Mouse (Mus musculus) forebrain, embryonic 15.5 days (tissue): ENCODE measurements at regions not wholly inside any gene's neighbourhood (a gene's known extent, or its start where the extent isn't known, plus 50 kb on each side); places are given as distances from the start of the nearest gene placed in this dataset.
"Not testable (repeated sequence)": the region's sequence is repeated elsewhere in the genome, so short reads cannot be mapped to it uniquely, and the experiment has no call there.

ENCODE experiments used
- ATAC-seq: fragments of 200-750 bp; cut with Nextera tagmentation; replicated peaks from 2 replicates; pipeline ENCODE4 v1.8.0; 2017; ENCODE audit warnings: mild to moderate bottlenecking, moderate TSS enrichment, moderate library complexity
- H3K27ac ChIP-seq: fragments of 300-500 bp; sonication (generic); replicated peaks from 2 replicates; pipeline ENCODE4 v1.5.1; 2015; ENCODE audit warnings: mild to moderate bottlenecking, inconsistent platforms
- H3K27me3 ChIP-seq: fragments of 300-500 bp; sonication (generic); 2 replicates; pipeline ENCODE4 v1.6.1; 2015; ENCODE audit warnings: inconsistent platforms
- H3K36me3 ChIP-seq: fragments of 300-500 bp; sonication (generic); 2 replicates; pipeline ENCODE4 v1.6.1; 2015; ENCODE audit warnings: mild to moderate bottlenecking, inconsistent platforms
- H3K4me1 ChIP-seq: fragments of 300-500 bp; sonication (generic); 2 replicates; pipeline ENCODE4 v1.6.1; 2015; ENCODE audit warnings: inconsistent platforms
- H3K4me2 ChIP-seq: fragments of 300-500 bp; sonication (generic); replicated peaks from 2 replicates; pipeline ENCODE4 v1.6.1; 2015; ENCODE audit warnings: mild to moderate bottlenecking, inconsistent platforms
- H3K4me3 ChIP-seq: fragments of 300-500 bp; sonication (generic); 2 replicates; pipeline ENCODE4 v1.5.1; 2015; ENCODE audit warnings: mild to moderate bottlenecking, inconsistent platforms
- H3K9ac ChIP-seq: fragments of 300-500 bp; sonication (generic); replicated peaks from 2 replicates; pipeline ENCODE4 v1.6.1; 2015; ENCODE audit warnings: mild to moderate bottlenecking, inconsistent platforms
- H3K9me3 ChIP-seq: fragments of 300-500 bp; sonication (generic); 2 replicates; pipeline ENCODE4 v1.6.1; 2016; ENCODE audit warnings: inconsistent platforms
- WGBS: fragments of 180-500 bp; shearing (Covaris S2); methylation state at CpG from one replicate; pipeline ENCODE4 v1.1.7; 2015; ENCODE audit warnings: mixed read lengths; 5-methylcytosine and 5-hydroxymethylcytosine counted together

GRCm38 (mm10) chr3:8022654-8023053 is 1402.4 kb upstream of the 1700008P02Rik start:
- 81% methylated on average over 10 of the region's 10 CpGs for WGBS
- Histone ChIP-seq H3K36me3 (no peaks in the 10 kb centered on the region), H3K9ac (no peak overlapping the region), H3K27ac (no peak overlapping the region), H3K4me2 (no peak overlapping the region), H3K9me3 (no peaks in the 10 kb centered on the region), H3K27me3 (no peaks in the 10 kb centered on the region), H3K4me1 (no peaks in the 10 kb centered on the region), H3K4me3 (no peak overlapping the region)
- no peak for ATAC-seq

- Histone ChIP-seq H3K27ac (no peak overlapping the region), H3K4me3 (no peak overlapping the region), H3K9me3 (no peaks in the 10 kb centered on the region), H3K4me2 (no peak overlapping the region), H3K4me1 (no peaks in the 10 kb centered on the region), H3K36me3 (no peaks in the 10 kb centered on the region), H3K9ac (no peak overlapping the region), H3K27me3 (no peaks in the 10 kb centered on the region)
- ATAC-seq, result no peak
- WGBS, result 89% methylated on average over 3 of the region's 3 CpGs
Observed at GRCm38 (mm10) chr3:8017489-8017888, 1397.2 kb upstream of the 1700008P02Rik start.

GRCm38 (mm10) chr3:8016945-8017344 is 1396.7 kb upstream of the 1700008P02Rik start:
- no peak overlapping the region for H3K9ac ChIP-seq
- peak; percentile 41; the same call in 1 of the 2 replicates for ATAC-seq
- no peak overlapping the region for H3K27ac ChIP-seq
- H3K4me2 ChIP-seq, result no peak overlapping the region
- H3K4me3 ChIP-seq, result no peak overlapping the region
- no peaks in the 10 kb centered on the region for H3K27me3 ChIP-seq
- no peaks in the 10 kb centered on the region for H3K36me3 ChIP-seq
- no peaks in the 10 kb centered on the region for H3K9me3 ChIP-seq
- H3K4me1 ChIP-seq, result no peaks in the 10 kb centered on the region

GRCm38 (mm10) chr3:8009966-8010365 is 1389.7 kb upstream of the 1700008P02Rik start:
- Histone ChIP-seq H3K4me3 (no peak overlapping the region), H3K27ac (no peak overlapping the region), H3K9me3 (no peaks in the 10 kb centered on the region), H3K4me1 (no peaks in the 10 kb centered on the region), H3K4me2 (no peak overlapping the region), H3K36me3 (no peaks in the 10 kb centered on the region), H3K27me3 (no peaks in the 10 kb centered on the region), H3K9ac (no peak overlapping the region)
- no peak for ATAC-seq
- WGBS, result 92% methylated on average over 4 of the region's 4 CpGs

- H3K4me2 ChIP-seq, result no peak overlapping the region
- 76% methylated on average over 10 of the region's 10 CpGs for WGBS
- no peak overlapping the region for H3K9ac ChIP-seq
- no peaks in the 10 kb centered on the region for H3K9me3 ChIP-seq
- H3K4me1 ChIP-seq, result no peaks in the 10 kb centered on the region
- no peak overlapping the region for H3K4me3 ChIP-seq
- no peaks in the 10 kb centered on the region for H3K27me3 ChIP-seq
- H3K36me3 ChIP-seq, result no peaks in the 10 kb centered on the region
- no peak for ATAC-seq
- no peak overlapping the region for H3K27ac ChIP-seq
Observed at GRCm38 (mm10) chr3:8006708-8007395, 1386.6 kb upstream of the 1700008P02Rik start.

- H3K9ac ChIP-seq, result no peak overlapping the region
- no peaks in the 10 kb centered on the region for H3K4me1 ChIP-seq
- 77% methylated on average over 5 of the region's 5 CpGs for WGBS
- H3K27ac ChIP-seq, result no peak overlapping the region
- H3K4me2 ChIP-seq, result no peak overlapping the region
- no peak overlapping the region for H3K4me3 ChIP-seq
- no peaks in the 10 kb centered on the region for H3K9me3 ChIP-seq
- no peaks in the 10 kb centered on the region for H3K27me3 ChIP-seq
- no peaks in the 10 kb centered on the region for H3K36me3 ChIP-seq
- ATAC-seq, result no peak
Observed at GRCm38 (mm10) chr3:8006273-8006672, 1386.0 kb upstream of the 1700008P02Rik start.

GRCm38 (mm10) chr3:8005684-8006083 is 1385.4 kb upstream of the 1700008P02Rik start:
- not testable (repeated sequence) for H3K9ac ChIP-seq, H3K9me3 ChIP-seq, H3K4me3 ChIP-seq, H3K4me2 ChIP-seq, H3K36me3 ChIP-seq, ATAC-seq, H3K4me1 ChIP-seq, H3K27ac ChIP-seq, H3K27me3 ChIP-seq
- 75% methylated on average over 2 of the region's 2 CpGs for WGBS

GRCm38 (mm10) chr3:8004271-8004670 is 1384.0 kb upstream of the 1700008P02Rik start:
- no peak for ATAC-seq
- H3K4me3 ChIP-seq, result no peak overlapping the region
- H3K4me1 ChIP-seq, result no peaks in the 10 kb centered on the region
- no peaks in the 10 kb centered on the region for H3K36me3 ChIP-seq
- H3K27ac ChIP-seq, result no peak overlapping the region
- H3K9ac ChIP-seq, result no peak overlapping the region
- no peak overlapping the region for H3K4me2 ChIP-seq
- no peaks in the 10 kb centered on the region for H3K9me3 ChIP-seq
- no peaks in the 10 kb centered on the region for H3K27me3 ChIP-seq
- WGBS, result 97% methylated on average over 1 of the region's 1 CpGs

GRCm38 (mm10) chr3:8001027-8001426 is 1380.8 kb upstream of the 1700008P02Rik start:
- WGBS, result 83% methylated on average over 4 of the region's 4 CpGs
- Histone ChIP-seq H3K27ac (no peak overlapping the region), H3K9me3 (no peaks in the 10 kb centered on the region), H3K27me3 (no peaks in the 10 kb centered on the region), H3K4me2 (no peak overlapping the region), H3K4me1 (no peaks in the 10 kb centered on the region), H3K36me3 (no peaks in the 10 kb centered on the region), H3K4me3 (no peak overlapping the region), H3K9ac (no peak overlapping the region)
- no peak for ATAC-seq

GRCm38 (mm10) chr3:7992322-7992721 is 1372.1 kb upstream of the 1700008P02Rik start:
- 91% methylated on average over 2 of the region's 2 CpGs for WGBS
- H3K4me3 ChIP-seq, result no peak overlapping the region
- no peak for ATAC-seq
- no peaks in the 10 kb centered on the region for H3K36me3 ChIP-seq
- no peaks in the 10 kb centered on the region for H3K27me3 ChIP-seq
- no peaks in the 10 kb centered on the region for H3K4me1 ChIP-seq
- H3K4me2 ChIP-seq, result no peak overlapping the region
- H3K27ac ChIP-seq, result no peak overlapping the region
- H3K9me3 ChIP-seq, result no peaks in the 10 kb centered on the region
- H3K9ac ChIP-seq, result no peak overlapping the region

GRCm38 (mm10) chr3:7973287-7973686 is 1353.0 kb upstream of the 1700008P02Rik start:
- H3K4me2 ChIP-seq, result no peak overlapping the region
- no peak overlapping the region for H3K9ac ChIP-seq
- no peaks in the 10 kb centered on the region for H3K9me3 ChIP-seq
- H3K27me3 ChIP-seq, result no peaks in the 10 kb centered on the region
- WGBS, result 77% methylated on average over 3 of the region's 3 CpGs
- H3K4me3 ChIP-seq, result no peak overlapping the region
- no peak for ATAC-seq
- H3K4me1 ChIP-seq, result no peaks in the 10 kb centered on the region
- H3K36me3 ChIP-seq, result no peaks in the 10 kb centered on the region
- H3K27ac ChIP-seq, result no peak overlapping the region

GRCm38 (mm10) chr3:7953911-7954310 is 1333.7 kb upstream of the 1700008P02Rik start:
- ATAC-seq, result no peak
- Histone ChIP-seq H3K4me1 (no peaks in the 10 kb centered on the region), H3K4me3 (no peak overlapping the region), H3K27me3 (no peaks in the 10 kb centered on the region), H3K9ac (no peak overlapping the region), H3K9me3 (no peaks in the 10 kb centered on the region), H3K36me3 (no peaks in the 10 kb centered on the region), H3K27ac (no peak overlapping the region), H3K4me2 (no peak overlapping the region)
- WGBS, result 92% methylated on average over 1 of the region's 1 CpGs

- no peaks in the 10 kb centered on the region for H3K27me3 ChIP-seq
- no peaks in the 10 kb centered on the region for H3K36me3 ChIP-seq
- no peak overlapping the region for H3K4me3 ChIP-seq
- no peak for ATAC-seq
- 30% methylated on average over 8 of the region's 8 CpGs for WGBS
- H3K9ac ChIP-seq, result no peak overlapping the region
- no peaks in the 10 kb centered on the region for H3K4me1 ChIP-seq
- no peak overlapping the region for H3K4me2 ChIP-seq
- H3K9me3 ChIP-seq, result no peaks in the 10 kb centered on the region
- no peak overlapping the region for H3K27ac ChIP-seq
Observed at GRCm38 (mm10) chr3:7943646-7944381, 1323.6 kb upstream of the 1700008P02Rik start.
